Mouse (Mus musculus) hindbrain, postnatal 0 days (tissue): ENCODE measurements around the gene Rmnd5b. TPM values are rescaled to one million over a fixed set of nuclear protein-coding genes. Genes with fewer than 3 reads are reported as not detected.

ENCODE experiments used
- ATAC-seq: fragments of 200-750 bp; cut with Nextera tagmentation; 2 replicates; pipeline ENCODE4 v1.8.0; 2017; ENCODE audit warnings: mild to moderate bottlenecking, moderate TSS enrichment, moderate library complexity
- DNase-seq: peaks from one replicate; pipeline ENCODE4 v3.0.0-alpha.2; 2015; ENCODE audit warnings: low spot score
- H3K27ac ChIP-seq: fragments of 300-500 bp; sonication (generic); 2 replicates; pipeline ENCODE4 v1.5.1; 2014; ENCODE audit warnings: mild to moderate bottlenecking
- H3K27me3 ChIP-seq: fragments of 300-500 bp; sonication (generic); 2 replicates; pipeline ENCODE4 v1.6.1; 2014; ENCODE audit warnings: low read length, mixed read lengths; ENCODE audit not compliant: insufficient read depth
- H3K36me3 ChIP-seq: fragments of 300-500 bp; sonication (generic); 2 replicates; pipeline ENCODE4 v1.6.1; 2014; ENCODE audit warnings: low read length, mixed read lengths; ENCODE audit not compliant: insufficient read depth
- H3K4me1 ChIP-seq: fragments of 300-500 bp; sonication (generic); 2 replicates; pipeline ENCODE4 v1.6.1; 2014; ENCODE audit warnings: antibody characterized with exemption, low read length, mixed read lengths; ENCODE audit not compliant: insufficient read depth
- H3K4me2 ChIP-seq: fragments of 300-500 bp; sonication (generic); 2 replicates; pipeline ENCODE4 v1.6.1; 2014; ENCODE audit warnings: low read depth, mild to moderate bottlenecking, low read length, moderate library complexity, mixed read lengths
- H3K4me3 ChIP-seq: fragments of 300-500 bp; sonication (generic); 2 replicates; pipeline ENCODE4 v1.5.1; 2014; ENCODE audit warnings: low read length
- H3K9ac ChIP-seq: fragments of 300-500 bp; sonication (generic); replicated peaks from 2 replicates; pipeline ENCODE4 v1.6.1; 2014; ENCODE audit warnings: mild to moderate bottlenecking, low read length, moderate library complexity, mixed read lengths
- H3K9me3 ChIP-seq: fragments of 300-500 bp; sonication (generic); 2 replicates; pipeline ENCODE4 v1.6.1; 2016; ENCODE audit warnings: low read length, mixed read lengths
- CTCF ChIP-seq: IDR thresholded peaks from 2 replicates; pipeline ENCODE4 v1.5.1; 2016; ENCODE audit warnings: antibody characterized with exemption, control low read depth, low read depth
- WGBS: fragments of 180-500 bp; shearing (Covaris S2); extraction: QIAGEN DNeasy Blood & Tissue Kit; methylation state at CpG from one replicate; pipeline ENCODE4 v1.1.7; 2014; 5-methylcytosine and 5-hydroxymethylcytosine counted together
- polyA plus RNA-seq: library from polyadenylated mRNA; unstranded; fragments of >200 nt; fragmentation: Nextera tagmentation; extraction: Ambion mirVana; gene quantifications from 2 replicates; pipeline ENCODE4 v1.2.1, GENCODE M21; 2015
- total RNA-seq: library from RNA; depleted of rRNA; stranded (reverse); fragments of >200 nt; gene quantifications from 2 replicates; pipeline ENCODE4 v1.2.3, GENCODE M21; 2014; rRNA removed

The Rmnd5b gene
- total RNA-seq (81.3 and 99.9 TPM in 2 replicates), polyA plus RNA-seq (60.9 and 63.8 TPM in 2 replicates)

- H3K4me3 ChIP-seq, result peak within 1 kb of the TSS; percentile 84
- DNase-seq (peak; percentile 96), ATAC-seq (peak; percentile 94)
- peaks cover 12% of the 10 kb centered on the region for H3K4me1 ChIP-seq
- no peak; the same call in 1 of the 2 replicates for TF ChIP-seq CTCF
- peak within 1 kb of the TSS; percentile 73 for H3K27ac ChIP-seq
- under 1% methylated on average over 61 of the region's 61 CpGs for WGBS
- no peaks in the 10 kb centered on the region for H3K36me3 ChIP-seq
- peak within 1 kb of the TSS; percentile 84 for H3K4me2 ChIP-seq
- no peaks in the 10 kb centered on the region for H3K27me3 ChIP-seq
- H3K9me3 ChIP-seq, result no peaks in the 10 kb centered on the region
- H3K9ac ChIP-seq, result peak within 1 kb of the TSS; percentile 76
Observed at GRCm38 (mm10) chr11:51635525-51636322, at the start of gene Rmnd5b. Gene Rmnd5b, minus strand, starts transcription at chr11:51635896.

GRCm38 (mm10) chr11:51681976-51682374 is 46.3 kb upstream of the Rmnd5b start:
- WGBS, result 39% methylated on average over 8 of the region's 8 CpGs
- H3K36me3 ChIP-seq, result no peaks in the 10 kb centered on the region
- H3K4me3 ChIP-seq, result no peak overlapping the region
- ATAC-seq (no peak), DNase-seq (no peak)
- no peak for TF ChIP-seq CTCF
- H3K9me3 ChIP-seq, result no peaks in the 10 kb centered on the region
- no peak overlapping the region for H3K27ac ChIP-seq
- H3K27me3 ChIP-seq, result no peaks in the 10 kb centered on the region
- no peaks in the 10 kb centered on the region for H3K4me1 ChIP-seq
- H3K4me2 ChIP-seq, result no peak overlapping the region
- H3K9ac ChIP-seq, result no peak overlapping the region

- ATAC-seq (peak; percentile 32; the same call in 1 of the 2 replicates), DNase-seq (peak; percentile 93)
- H3K4me3 ChIP-seq, result no peak overlapping the region; the same call in 1 of the 2 replicates
- 29% methylated on average over 13 of the region's 13 CpGs for WGBS
- H3K4me2 ChIP-seq, result 0 out of 2 replicates have a peak overlapping the region, but pooled peaks have one; percentile 10
- no peak overlapping the region for H3K9ac ChIP-seq
- no peaks in the 10 kb centered on the region for H3K27me3 ChIP-seq
- H3K36me3 ChIP-seq, result no peaks in the 10 kb centered on the region
- no peak overlapping the region for H3K27ac ChIP-seq
- no peaks in the 10 kb centered on the region for H3K4me1 ChIP-seq
- H3K9me3 ChIP-seq, result no peaks in the 10 kb centered on the region
- peak; percentile 94 for TF ChIP-seq CTCF
Observed at GRCm38 (mm10) chr11:51681324-51681975, 45.8 kb upstream of the Rmnd5b start.

- ATAC-seq (no peak), DNase-seq (no peak)
- H3K4me2 ChIP-seq, result no peak overlapping the region
- no peaks in the 10 kb centered on the region for H3K27me3 ChIP-seq
- no peak overlapping the region for H3K9ac ChIP-seq
- no peaks in the 10 kb centered on the region for H3K4me1 ChIP-seq
- no peak overlapping the region for H3K27ac ChIP-seq
- no peaks in the 10 kb centered on the region for H3K36me3 ChIP-seq
- 71% methylated on average over 3 of the region's 3 CpGs for WGBS
- H3K9me3 ChIP-seq, result no peaks in the 10 kb centered on the region
- TF ChIP-seq CTCF, result no peak
- no peak overlapping the region for H3K4me3 ChIP-seq
Observed at GRCm38 (mm10) chr11:51679466-51679865, 43.8 kb upstream of the Rmnd5b start.

- no peaks in the 10 kb centered on the region for H3K36me3 ChIP-seq
- ATAC-seq (no peak), DNase-seq (no peak)
- H3K4me2 ChIP-seq, result no peak overlapping the region
- TF ChIP-seq CTCF, result no peak
- H3K9ac ChIP-seq, result no peak overlapping the region
- no peaks in the 10 kb centered on the region for H3K9me3 ChIP-seq
- H3K4me1 ChIP-seq, result no peaks in the 10 kb centered on the region
- H3K27ac ChIP-seq, result no peak overlapping the region
- H3K4me3 ChIP-seq, result no peak overlapping the region
- no peaks in the 10 kb centered on the region for H3K27me3 ChIP-seq
- 78% methylated on average over 6 of the region's 6 CpGs for WGBS
Observed at GRCm38 (mm10) chr11:51677737-51678418, 42.2 kb upstream of the Rmnd5b start.

- Histone ChIP-seq H3K4me1 (no peaks in the 10 kb centered on the region), H3K4me3 (no peak overlapping the region), H3K9ac (no peak overlapping the region), H3K9me3 (no peaks in the 10 kb centered on the region), H3K27me3 (no peaks in the 10 kb centered on the region), H3K36me3 (no peaks in the 10 kb centered on the region), H3K4me2 (no peak overlapping the region), H3K27ac (no peak overlapping the region)
- ATAC-seq, result no peak
- TF ChIP-seq CTCF, result no peak
- WGBS, result 84% methylated on average over 5 of the region's 5 CpGs
- no peak for DNase-seq
Observed at GRCm38 (mm10) chr11:51675386-51675785, 39.7 kb upstream of the Rmnd5b start.
